Mouse (Mus musculus) adipocyte (in vitro differentiated cells): ENCODE data around the gene Pld2.

Source experiments
- DNase-seq: peaks from one replicate; pipeline ENCODE4 v3.0.0-alpha.2; 2016; ENCODE audit warnings: low spot score

The Pld2 gene

DNA sequence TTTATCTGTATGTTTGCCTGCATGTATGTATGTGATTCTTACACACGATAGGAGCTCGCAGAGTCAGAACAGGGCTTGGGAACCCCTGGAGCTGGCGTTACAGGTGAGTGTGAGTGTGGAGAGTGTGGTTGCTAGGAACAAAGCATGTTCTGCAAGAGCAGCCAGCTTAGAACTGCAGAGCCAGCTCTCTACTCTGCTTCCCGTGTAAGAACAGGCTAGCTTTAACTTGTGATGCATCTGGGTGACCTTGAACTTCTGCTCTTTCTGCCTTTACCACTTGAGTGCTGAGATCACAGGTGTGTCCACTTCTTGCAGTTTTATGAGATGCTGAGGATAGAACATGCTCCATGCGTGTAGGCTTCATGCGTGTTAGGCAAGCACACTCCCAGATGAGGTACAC is 39.1 kb downstream of the Pld2 start:
- DNase-seq = no peak

DNA sequence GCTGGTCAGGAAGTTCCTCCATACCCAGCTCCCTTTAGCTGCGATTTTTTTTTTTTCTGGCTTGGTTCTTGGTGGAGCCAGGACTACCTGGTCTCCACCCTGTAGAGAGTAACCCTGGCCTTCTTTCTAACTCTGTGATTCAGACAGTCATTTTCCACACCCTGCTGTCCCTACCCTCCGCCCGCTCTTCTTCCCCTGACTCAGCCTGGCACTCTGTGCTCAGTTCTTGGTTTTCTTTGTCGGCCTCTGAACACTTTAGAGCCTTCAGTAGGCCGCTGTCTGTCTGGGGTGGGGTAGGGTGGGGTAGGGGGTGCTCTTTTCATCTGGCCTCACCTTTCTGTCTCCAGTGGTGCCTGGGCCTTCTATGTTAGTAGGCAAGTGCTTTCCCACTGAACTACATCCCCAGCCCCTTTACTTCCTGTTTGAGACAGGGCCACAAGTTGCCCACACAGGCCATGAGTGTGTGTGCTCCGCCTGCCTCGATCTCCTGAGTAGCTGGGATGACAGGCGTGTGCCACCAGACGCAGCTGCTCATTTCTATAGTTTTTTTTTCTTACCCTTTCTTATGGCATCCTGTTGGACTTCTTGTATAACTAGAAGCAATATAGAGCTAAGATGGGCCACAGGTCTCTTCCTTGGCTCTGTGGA is 40.0 kb downstream of the Pld2 start:
- DNase-seq = no peak

DNA sequence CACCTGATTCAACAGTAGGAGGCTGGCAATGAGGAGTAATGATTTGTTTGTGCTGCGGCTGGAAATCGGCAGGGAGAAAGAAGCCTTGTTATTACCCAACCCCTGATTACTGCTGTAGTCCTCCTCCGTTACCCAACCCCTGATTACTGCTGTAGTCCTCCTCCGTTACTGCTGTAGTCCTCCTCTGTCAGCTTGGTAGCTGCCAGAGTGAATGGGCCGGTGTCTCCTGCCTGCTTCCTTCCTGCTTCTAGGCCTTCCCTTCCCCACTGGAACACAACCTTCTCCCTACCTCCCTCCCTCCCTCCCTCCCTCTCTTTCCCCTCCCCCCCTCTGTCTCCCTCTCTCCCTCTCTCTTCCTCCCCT is 40.5 kb downstream of the Pld2 start:
- peak; percentile 19 for DNase-seq

DNA sequence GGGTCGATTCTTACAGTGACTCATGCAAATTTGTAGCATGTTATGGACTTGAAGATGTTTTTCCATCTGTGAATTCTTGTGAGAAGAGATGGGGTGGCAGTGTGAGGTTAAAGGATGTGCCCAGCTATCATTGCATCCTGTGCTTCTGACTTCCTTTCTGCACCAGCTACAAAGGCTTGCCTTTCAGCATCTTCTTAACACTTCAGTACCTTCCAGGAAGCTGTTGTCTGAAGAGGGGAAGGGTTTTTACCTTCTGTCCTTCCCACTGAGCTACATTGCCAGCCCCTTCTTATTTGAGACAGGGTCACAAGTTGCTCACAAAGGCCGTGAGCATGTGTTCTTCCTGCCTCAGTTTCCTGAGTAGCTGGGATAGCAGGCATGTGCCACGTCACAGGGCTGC is 41.1 kb downstream of the Pld2 start:
- no peak for DNase-seq

DNA sequence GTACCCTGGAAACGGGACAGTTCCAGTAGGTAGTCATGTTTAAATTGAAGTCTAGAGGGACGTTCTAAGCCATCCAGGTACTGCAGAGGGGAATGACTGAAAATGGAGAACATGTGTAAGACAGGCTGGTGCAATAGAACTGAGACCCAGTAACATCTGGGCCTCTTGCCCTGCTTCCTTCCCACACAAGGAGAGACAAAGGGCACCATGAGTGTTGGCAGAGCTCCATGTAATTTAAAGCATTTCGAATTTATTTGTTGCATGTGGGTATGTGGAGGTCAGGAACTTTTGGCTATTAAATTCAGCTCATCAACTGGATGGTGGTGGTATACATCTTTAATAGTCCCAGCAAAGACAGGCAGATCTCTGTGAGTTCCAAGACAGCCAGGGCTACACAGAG is 42.3 kb downstream of the Pld2 start:
- DNase-seq = peak; percentile 63

DNA sequence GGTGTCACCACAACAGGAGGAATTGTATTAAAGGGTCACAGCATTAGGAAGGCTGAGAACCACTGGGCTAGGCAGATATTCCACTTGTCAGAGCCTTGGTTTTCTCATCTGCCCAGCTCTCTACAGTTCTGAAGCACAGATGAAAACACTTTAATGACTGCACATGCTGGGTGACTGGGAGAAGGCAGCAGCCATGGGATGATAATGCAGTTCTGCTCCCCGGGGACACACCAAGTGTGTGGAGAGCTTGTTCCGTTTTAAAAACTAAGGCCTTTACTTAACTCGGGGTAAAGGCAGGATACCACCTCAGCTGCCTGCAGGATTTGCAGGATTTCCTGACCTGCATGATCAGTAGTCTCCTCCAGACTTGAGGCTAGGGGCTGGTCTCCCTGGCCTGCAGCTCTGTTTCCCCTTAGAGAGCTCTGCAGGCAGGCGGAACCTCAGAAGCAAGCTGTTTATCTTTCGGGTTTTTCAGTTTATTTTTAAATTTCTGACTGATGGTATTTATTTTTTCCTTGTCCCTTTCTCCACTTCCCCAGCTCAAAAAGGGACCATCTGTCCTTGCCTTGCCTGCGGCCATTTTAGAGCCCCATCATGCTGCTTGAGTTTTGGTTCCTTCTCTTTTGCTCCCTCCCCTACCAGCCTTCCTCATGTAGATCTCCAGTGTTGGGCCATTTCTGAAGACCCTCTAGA is 43.3 kb downstream of the Pld2 start:
- DNase-seq = no peak

DNA sequence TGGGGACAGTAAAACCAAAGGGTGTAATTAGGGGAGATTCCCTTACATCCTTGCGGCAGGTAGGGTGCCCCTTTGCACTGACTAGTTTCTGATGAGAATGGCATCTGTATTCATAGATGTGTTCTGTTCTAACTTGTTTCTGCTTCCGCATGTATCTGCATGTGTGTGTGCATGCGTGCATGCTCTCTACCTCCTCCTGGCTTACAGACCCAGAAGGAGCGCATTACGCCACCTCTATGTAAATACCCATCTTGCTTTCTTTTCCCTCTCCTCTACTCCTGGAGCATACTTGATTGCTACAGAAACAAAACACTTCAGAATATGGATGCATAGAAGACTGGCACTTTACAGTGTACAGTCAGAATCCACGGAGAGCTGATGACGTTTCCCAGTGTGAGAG is 43.9 kb downstream of the Pld2 start:
- no peak for DNase-seq

DNA sequence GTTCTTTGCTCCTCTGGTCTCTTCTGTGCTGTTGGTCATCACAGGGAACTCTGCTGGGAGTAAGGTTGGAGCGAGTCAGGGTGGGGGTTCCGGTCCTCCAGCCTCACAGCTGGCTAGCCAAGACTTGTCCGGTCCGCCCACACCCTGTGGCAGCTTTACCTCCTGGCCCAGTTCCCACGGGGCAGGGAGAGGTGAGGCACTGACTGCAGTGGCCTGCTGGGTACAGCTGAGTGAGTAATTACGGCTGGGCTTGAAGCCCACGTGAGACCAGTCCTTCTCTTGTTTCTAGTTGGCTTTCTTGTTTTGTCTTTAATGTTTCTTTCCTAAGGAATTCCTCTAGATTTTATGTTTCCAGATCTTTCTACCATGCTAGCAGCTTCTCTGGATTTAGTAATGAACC is 45.6 kb downstream of the Pld2 start:
- DNase-seq = peak; percentile 76

DNA sequence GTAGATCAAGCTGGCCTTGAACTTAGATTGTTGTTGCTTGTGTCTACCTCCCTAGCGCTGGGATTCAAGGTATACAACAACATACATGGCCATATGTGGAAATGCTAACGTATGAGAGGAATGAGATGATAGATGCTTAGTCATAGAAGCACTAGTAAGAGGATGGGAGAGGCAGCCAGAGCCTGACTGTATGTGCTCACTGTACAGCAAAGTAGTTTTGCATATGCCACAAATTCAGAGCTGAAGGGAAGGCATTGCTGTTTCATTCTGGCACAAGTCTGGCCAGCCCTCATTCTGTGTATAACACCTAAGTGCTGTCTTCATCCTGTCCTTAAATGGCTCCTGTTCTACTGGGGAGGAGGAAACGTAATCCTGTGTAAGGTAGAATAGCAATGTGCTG is 46.4 kb downstream of the Pld2 start:
- DNase-seq = no peak

DNA sequence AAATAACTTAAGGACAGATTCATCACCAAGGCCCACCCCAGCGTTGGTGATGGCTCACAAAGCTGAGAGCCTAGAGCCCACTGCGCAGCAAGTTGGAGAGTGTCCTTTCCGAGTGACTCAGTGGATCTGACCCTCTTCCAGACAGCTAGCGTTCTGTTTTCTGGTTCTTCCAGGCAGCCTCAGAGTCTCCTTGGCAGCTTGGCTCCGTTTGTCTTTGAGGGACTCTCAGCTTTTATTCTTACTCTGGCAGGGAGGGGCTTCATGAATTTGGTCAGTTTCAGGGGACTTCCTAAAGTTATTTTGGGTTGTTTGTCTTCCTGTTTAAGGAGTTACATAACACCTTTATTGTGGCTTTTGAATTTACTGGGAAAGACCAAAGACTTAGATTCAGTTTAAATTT is 47.1 kb downstream of the Pld2 start:
- no peak for DNase-seq

DNA sequence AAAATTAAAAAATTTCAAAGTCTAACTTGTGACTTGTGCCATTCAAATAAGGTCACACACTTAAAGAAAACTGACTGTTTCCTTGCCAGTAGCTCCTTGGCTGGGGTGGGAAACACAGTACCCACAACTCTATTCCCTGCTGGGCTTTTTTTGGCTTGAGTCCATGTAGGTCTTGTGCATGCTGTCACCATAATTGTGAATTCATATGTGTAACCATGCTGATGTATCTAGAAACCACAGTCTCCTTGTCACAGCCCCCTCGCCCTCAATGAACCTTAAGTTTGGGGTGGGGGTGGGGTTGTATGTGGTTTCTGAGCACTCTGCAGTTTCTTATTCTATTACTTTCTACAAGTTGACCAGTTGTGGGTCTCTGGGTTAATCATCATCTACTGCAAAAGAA is 51.9 kb downstream of the Pld2 start:
- DNase-seq = no peak

DNA sequence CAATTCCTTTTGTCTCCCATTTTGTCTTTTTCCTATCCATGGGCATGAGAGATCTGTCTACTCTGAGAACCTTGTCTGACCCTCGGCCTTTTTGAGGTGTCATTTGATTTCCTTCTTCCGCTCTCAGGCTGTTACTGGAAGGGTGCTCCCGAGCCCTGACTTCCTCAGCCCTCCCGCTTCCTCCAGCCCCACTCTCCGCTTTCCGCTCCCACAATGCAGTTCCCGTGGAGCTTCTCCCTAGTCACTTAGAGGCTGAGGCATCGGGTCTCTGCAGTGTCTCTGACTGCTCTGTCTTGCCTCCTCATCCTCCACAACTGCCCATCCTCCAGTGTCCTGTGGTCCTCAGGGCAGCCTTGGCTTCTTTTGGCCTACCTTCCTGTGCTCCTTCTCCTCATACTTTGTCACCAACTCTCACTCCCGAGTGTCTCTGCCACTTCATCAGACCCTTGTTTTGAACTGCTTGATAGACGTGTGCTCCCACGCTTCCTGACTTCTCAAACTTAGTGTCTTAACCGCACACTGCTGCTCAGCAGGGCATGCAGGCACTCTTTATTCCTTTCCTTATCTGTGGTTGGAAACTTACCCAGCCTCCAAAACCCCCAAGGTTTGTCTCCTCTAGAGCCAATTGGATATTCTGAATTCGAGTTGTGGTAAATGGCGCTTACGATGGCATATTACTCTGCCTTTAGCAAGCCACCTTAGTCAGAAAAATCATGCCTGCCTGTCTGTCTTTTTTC is 54.6 kb downstream of the Pld2 start:
- DNase-seq = no peak

DNA sequence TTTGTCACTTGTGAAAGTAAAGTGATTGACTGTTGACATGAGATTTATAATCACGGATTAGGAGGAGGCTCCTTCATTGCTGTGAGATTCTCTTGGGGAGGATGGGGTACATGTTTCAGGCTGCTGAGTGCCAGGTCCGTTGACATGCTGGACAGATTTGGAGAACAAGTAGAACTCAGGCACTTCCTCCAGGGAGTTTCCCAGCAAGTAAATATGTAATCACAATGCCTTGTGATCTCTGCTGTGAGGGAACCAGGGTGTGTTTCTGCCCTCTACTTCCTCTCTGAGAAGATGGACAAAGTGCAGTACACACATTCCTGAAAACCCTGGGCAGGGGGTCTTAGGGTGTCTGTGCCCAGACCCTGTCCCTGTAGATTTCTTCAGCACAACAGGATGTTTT is 55.8 kb downstream of the Pld2 start:
- peak; percentile 21 for DNase-seq

DNA sequence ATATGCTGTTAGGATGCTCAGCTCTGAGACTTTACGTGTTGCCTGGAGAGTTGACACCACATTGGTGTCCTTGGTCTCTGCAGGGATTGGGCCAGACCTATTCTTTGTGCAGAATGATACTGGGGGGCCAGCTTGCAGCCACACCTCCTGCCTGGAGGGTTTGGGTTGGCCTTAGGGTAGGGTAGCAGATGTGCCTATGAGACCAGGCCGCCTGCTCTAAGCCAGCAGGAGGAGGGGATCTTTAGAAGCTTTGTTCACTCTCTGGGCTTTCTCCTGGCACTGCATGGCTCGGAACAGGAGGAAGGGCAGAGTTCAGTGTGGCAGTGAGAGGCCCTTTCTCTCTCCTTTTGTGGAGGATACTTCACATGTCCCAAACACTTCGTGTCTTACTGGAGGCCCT is 56.2 kb downstream of the Pld2 start:
- DNase-seq = peak; percentile 33

DNA sequence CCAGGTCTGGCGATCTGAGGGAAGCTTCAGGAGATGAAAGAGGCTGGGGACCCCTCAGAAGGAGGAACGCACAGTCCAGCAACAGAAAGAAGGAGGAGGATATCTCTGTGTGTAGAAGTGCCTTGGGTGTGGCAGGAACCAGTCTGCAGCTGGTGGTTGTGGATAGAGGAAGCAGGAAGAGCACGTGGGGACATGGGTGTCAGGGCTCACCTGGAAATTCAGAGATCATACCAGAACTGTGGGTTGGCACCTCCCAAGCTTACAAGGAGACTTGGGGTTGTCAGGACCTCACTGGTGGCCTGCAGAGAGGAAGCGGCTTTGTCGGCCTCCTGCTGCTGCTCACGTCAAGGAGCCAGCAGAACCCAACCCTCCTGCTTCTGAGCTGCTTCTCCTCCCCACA is 57.4 kb downstream of the Pld2 start:
- DNase-seq = no peak

DNA sequence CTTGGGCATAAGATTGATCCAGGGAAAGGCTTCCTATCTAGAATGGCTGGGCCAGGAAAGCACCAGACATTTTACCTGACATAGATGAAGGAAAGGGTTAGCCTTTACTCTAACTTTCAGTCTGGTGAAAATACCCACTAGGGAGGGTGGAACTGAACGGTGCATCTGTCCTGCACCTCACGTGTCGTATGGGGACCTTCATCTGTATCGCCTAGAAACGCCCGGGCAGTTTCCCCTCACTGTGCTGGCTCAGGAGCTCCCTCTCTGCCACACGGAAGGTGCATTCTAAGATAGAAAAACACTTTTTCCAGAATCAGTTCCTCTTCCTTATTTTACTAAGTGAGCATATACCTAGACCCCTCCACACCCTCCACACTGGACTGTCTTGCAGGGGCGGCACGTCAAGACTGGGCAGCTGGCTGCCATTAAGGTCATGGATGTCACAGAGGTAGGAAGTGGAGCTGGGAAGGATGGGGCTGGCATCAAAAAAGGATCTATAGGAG is 58.6 kb downstream of the Pld2 start:
- DNase-seq = no peak

DNA sequence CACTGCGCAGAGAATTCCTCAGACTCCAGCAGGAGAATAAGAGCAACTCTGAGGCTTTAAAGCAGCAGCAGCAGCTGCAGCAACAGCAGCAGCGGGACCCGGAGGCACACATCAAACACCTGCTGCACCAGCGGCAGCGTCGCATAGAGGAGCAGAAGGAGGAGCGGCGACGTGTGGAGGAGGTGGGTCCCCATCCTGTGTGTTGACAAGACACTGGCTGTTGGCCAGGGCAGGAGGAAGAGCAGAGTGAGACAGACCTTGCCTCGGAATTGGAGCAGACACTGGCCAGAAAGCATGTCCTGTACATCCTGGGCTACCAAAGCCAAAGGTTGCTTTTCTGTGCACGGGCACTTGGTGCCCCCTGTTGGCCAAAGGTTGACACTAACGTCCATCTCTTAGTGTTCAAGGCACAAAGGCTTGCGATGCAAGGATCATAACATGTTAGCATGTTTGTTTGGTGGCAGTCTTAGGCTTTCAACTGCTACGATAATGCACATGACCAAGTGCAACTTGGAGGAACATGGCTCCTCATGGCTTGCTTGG is 65.2 kb downstream of the Pld2 start:
- DNase-seq = peak; percentile 82

DNA sequence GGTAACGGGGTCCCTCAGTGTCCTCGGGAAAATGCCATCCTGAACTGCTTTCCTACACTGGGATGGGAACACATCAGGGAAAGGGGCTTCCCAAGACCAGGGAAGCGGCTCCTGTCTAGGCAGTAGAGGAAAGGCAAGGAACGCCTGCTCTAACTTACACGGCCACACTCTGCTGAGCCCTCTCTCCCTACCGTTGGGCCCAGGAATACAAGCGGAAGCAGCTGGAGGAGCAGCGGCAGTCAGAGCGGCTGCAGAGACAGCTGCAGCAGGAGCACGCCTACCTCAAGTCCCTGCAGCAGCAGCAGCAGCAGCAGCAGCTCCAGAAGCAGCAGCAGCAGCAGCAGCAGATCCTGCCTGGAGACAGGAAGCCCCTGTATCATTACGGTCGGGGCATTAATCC is 66.9 kb downstream of the Pld2 start:
- no peak for DNase-seq

DNA sequence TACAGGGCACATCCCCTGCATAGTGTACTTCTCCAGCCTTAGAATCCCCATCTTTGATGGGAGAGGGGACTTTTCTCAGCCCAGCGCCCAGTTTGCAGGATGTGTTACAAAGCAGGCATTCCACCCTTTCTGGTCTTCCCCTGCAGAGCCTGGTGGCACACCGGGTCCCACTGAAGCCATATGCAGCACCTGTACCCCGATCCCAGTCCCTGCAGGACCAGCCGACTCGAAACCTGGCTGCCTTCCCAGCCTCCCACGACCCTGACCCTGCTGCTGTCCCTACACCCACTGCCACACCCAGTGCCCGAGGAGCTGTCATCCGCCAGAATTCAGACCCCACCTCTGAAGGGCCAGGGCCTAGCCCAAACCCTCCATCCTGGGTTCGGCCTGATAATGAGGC is 67.7 kb downstream of the Pld2 start:
- no peak for DNase-seq
